Mouse (Mus musculus): Measurements from ENCODE around the gene Kcna5. TPM values are rescaled to one million over a fixed set of nuclear protein-coding genes. Genes with fewer than 3 reads are reported as not detected.
A peak's percentile ranks its signal among the peaks of the same experiment; 100 is the strongest.

Kcna5 gene
- polyA plus RNA-seq, 1 experiment from 2014 or later, result 3.1 TPM

GRCm38 (mm10) chr6:126534531-126535207, 543 bp downstream of the Kcna5 start:
- H3K9ac ChIP-seq, result 0 out of 2 replicates have a peak overlapping the region, but pooled peaks have one; percentile 15
- H3K27ac ChIP-seq, result no peak overlapping the region
- peak overlapping the region; percentile 17 for H3K4me3 ChIP-seq
- no peaks in the 10 kb centered on the region for H3K36me3 ChIP-seq
- H3K4me2 ChIP-seq, result peak overlapping the region; percentile 55
- peak; percentile 13; the same call in 1 of the 2 replicates for ATAC-seq (ENCODE audit: borderline replicate concordance, extremely low read depth, low FRiP score, low TSS enrichment)
- WGBS, result 19% methylated on average over 31 of the region's 31 CpGs
- no peaks in the 10 kb centered on the region for H3K9me3 ChIP-seq
- H3K4me1 ChIP-seq, result peaks cover 19% of the 10 kb centered on the region
- peaks cover 15% of the 10 kb centered on the region for H3K27me3 ChIP-seq

- ATAC-seq (ENCODE audit: borderline replicate concordance, extremely low read depth, low FRiP score, low TSS enrichment), result no peak
- no peaks in the 10 kb centered on the region for H3K9me3 ChIP-seq
- H3K27me3 ChIP-seq, result peaks cover 15% of the 10 kb centered on the region
- no peak overlapping the region for H3K9ac ChIP-seq
- no peak overlapping the region for H3K4me3 ChIP-seq
- H3K27ac ChIP-seq, result no peak overlapping the region
- WGBS, result 78% methylated on average over 4 of the region's 4 CpGs
- H3K4me1 ChIP-seq, result peaks cover 19% of the 10 kb centered on the region
- no peaks in the 10 kb centered on the region for H3K36me3 ChIP-seq
- H3K4me2 ChIP-seq, result no peak overlapping the region
Measured at GRCm38 (mm10) chr6:126531306-126531705, 3.9 kb downstream of the Kcna5 start.

- Histone ChIP-seq H3K27me3 (peaks cover 13% of the 10 kb centered on the region), H3K4me2 (no peak overlapping the region), H3K27ac (no peak overlapping the region), H3K4me3 (no peak overlapping the region), H3K9me3 (no peaks in the 10 kb centered on the region), H3K36me3 (no peaks in the 10 kb centered on the region), H3K4me1 (peaks cover 12% of the 10 kb centered on the region), H3K9ac (no peak overlapping the region)
- 65% methylated on average over 3 of the region's 3 CpGs for whole genome bisulfite sequencing
- no peak for ATAC-seq (ENCODE audit: borderline replicate concordance, extremely low read depth, low FRiP score, low TSS enrichment)
Measured at GRCm38 (mm10) chr6:126530019-126530418, 5.2 kb downstream of the Kcna5 start.

GRCm38 (mm10) chr6:126514720-126515119, 20.5 kb downstream of the Kcna5 start:
- Histone ChIP-seq H3K4me1 (no peaks in the 10 kb centered on the region), H3K9ac (no peak overlapping the region), H3K27ac (no peak overlapping the region), H3K9me3 (no peaks in the 10 kb centered on the region), H3K27me3 (0 out of 2 replicates have a peak, but pooled peaks cover 4% of the 10 kb centered on the region), H3K4me3 (no peak overlapping the region), H3K36me3 (no peaks in the 10 kb centered on the region), H3K4me2 (no peak overlapping the region)
- ATAC-seq (ENCODE audit: borderline replicate concordance, extremely low read depth, low FRiP score, low TSS enrichment), result no peak
- WGBS, result 8% methylated on average over 10 of the region's 10 CpGs

GRCm38 (mm10) chr6:126513714-126514248, 21.4 kb downstream of the Kcna5 start:
- Histone ChIP-seq H3K9ac (no peak overlapping the region), H3K4me2 (no peak overlapping the region), H3K4me3 (no peak overlapping the region), H3K36me3 (no peaks in the 10 kb centered on the region), H3K9me3 (no peaks in the 10 kb centered on the region), H3K4me1 (no peaks in the 10 kb centered on the region), H3K27me3 (0 out of 2 replicates have a peak, but pooled peaks cover 4% of the 10 kb centered on the region), H3K27ac (no peak overlapping the region)
- 77% methylated on average over 3 of the region's 3 CpGs for WGBS
- ATAC-seq (ENCODE audit: borderline replicate concordance, extremely low read depth, low FRiP score, low TSS enrichment), result no peak

- H3K9me3 ChIP-seq, result no peaks in the 10 kb centered on the region
- H3K9ac ChIP-seq, result no peak overlapping the region
- H3K27ac ChIP-seq, result no peak overlapping the region
- no peaks in the 10 kb centered on the region for H3K4me1 ChIP-seq
- H3K4me2 ChIP-seq, result no peak overlapping the region
- H3K36me3 ChIP-seq, result no peaks in the 10 kb centered on the region
- H3K27me3 ChIP-seq, result 0 out of 2 replicates have a peak, but pooled peaks cover 4% of the 10 kb centered on the region
- 76% methylated on average over 3 of the region's 3 CpGs for WGBS
- no peak overlapping the region for H3K4me3 ChIP-seq
- no peak for ATAC-seq (ENCODE audit: borderline replicate concordance, extremely low read depth, low FRiP score, low TSS enrichment)
Measured at GRCm38 (mm10) chr6:126513154-126513553, 22.1 kb downstream of the Kcna5 start.

GRCm38 (mm10) chr6:126508671-126509070, 26.5 kb downstream of the Kcna5 start:
- H3K4me3 ChIP-seq, result no peak overlapping the region
- H3K36me3 ChIP-seq, result no peaks in the 10 kb centered on the region
- 75% methylated on average over 6 of the region's 6 CpGs for WGBS
- no peaks in the 10 kb centered on the region for H3K4me1 ChIP-seq
- no peak for ATAC-seq (ENCODE audit: borderline replicate concordance, extremely low read depth, low FRiP score, low TSS enrichment)
- H3K9ac ChIP-seq, result no peak overlapping the region
- H3K27ac ChIP-seq, result no peak overlapping the region
- no peaks in the 10 kb centered on the region for H3K9me3 ChIP-seq
- no peak overlapping the region for H3K4me2 ChIP-seq
- no peaks in the 10 kb centered on the region for H3K27me3 ChIP-seq

- Histone ChIP-seq H3K9ac (no peak overlapping the region), H3K4me1 (no peaks in the 10 kb centered on the region), H3K9me3 (no peaks in the 10 kb centered on the region), H3K27ac (no peak overlapping the region), H3K27me3 (peaks cover 6% of the 10 kb centered on the region; the same call in 1 of the 2 replicates), H3K4me2 (no peak overlapping the region), H3K4me3 (no peak overlapping the region), H3K36me3 (no peaks in the 10 kb centered on the region)
- WGBS, result 82% methylated on average over 8 of the region's 8 CpGs
- no peak for ATAC-seq (ENCODE audit: borderline replicate concordance, extremely low read depth, low FRiP score, low TSS enrichment)
Measured at GRCm38 (mm10) chr6:126503920-126504319, 31.3 kb downstream of the Kcna5 start.

- Histone ChIP-seq H3K4me3 (no peak overlapping the region), H3K9me3 (no peaks in the 10 kb centered on the region), H3K27ac (no peak overlapping the region), H3K4me2 (no peak overlapping the region), H3K9ac (no peak overlapping the region), H3K27me3 (peaks cover 6% of the 10 kb centered on the region; the same call in 1 of the 2 replicates), H3K36me3 (no peaks in the 10 kb centered on the region), H3K4me1 (no peaks in the 10 kb centered on the region)
- no peak for ATAC-seq (ENCODE audit: borderline replicate concordance, extremely low read depth, low FRiP score, low TSS enrichment)
- WGBS, result 33% methylated on average over 9 of the region's 9 CpGs
Measured at GRCm38 (mm10) chr6:126502691-126503301, 32.4 kb downstream of the Kcna5 start.

- no peak for ATAC-seq (ENCODE audit: borderline replicate concordance, extremely low read depth, low FRiP score, low TSS enrichment)
- peaks cover 6% of the 10 kb centered on the region; the same call in 1 of the 2 replicates for H3K27me3 ChIP-seq
- WGBS, result 80% methylated on average over 6 of the region's 6 CpGs
- no peaks in the 10 kb centered on the region for H3K36me3 ChIP-seq
- no peaks in the 10 kb centered on the region for H3K9me3 ChIP-seq
- no peak overlapping the region for H3K9ac ChIP-seq
- no peak overlapping the region for H3K4me2 ChIP-seq
- no peaks in the 10 kb centered on the region for H3K4me1 ChIP-seq
- no peak overlapping the region for H3K27ac ChIP-seq
- no peak overlapping the region for H3K4me3 ChIP-seq
Measured at GRCm38 (mm10) chr6:126500985-126501384, 34.2 kb downstream of the Kcna5 start.

- no peaks in the 10 kb centered on the region for H3K36me3 ChIP-seq
- H3K27me3 ChIP-seq, result peaks cover 6% of the 10 kb centered on the region; the same call in 1 of the 2 replicates
- no peak overlapping the region for H3K4me2 ChIP-seq
- ATAC-seq (ENCODE audit: borderline replicate concordance, extremely low read depth, low FRiP score, low TSS enrichment), result no peak
- no peak overlapping the region for H3K4me3 ChIP-seq
- H3K27ac ChIP-seq, result no peak overlapping the region
- no peaks in the 10 kb centered on the region for H3K9me3 ChIP-seq
- no peaks in the 10 kb centered on the region for H3K4me1 ChIP-seq
- WGBS, result 18% methylated on average over 8 of the region's 8 CpGs
- H3K9ac ChIP-seq, result no peak overlapping the region
Measured at GRCm38 (mm10) chr6:126500088-126500487, 35.1 kb downstream of the Kcna5 start.

GRCm38 (mm10) chr6:126497878-126498277, 37.3 kb downstream of the Kcna5 start:
- Histone ChIP-seq H3K4me2 (no peak overlapping the region), H3K36me3 (no peaks in the 10 kb centered on the region), H3K27ac (no peak overlapping the region), H3K27me3 (peaks cover 6% of the 10 kb centered on the region; the same call in 1 of the 2 replicates), H3K9ac (no peak overlapping the region), H3K4me1 (no peaks in the 10 kb centered on the region), H3K9me3 (no peaks in the 10 kb centered on the region), H3K4me3 (no peak overlapping the region)
- no peak for ATAC-seq (ENCODE audit: borderline replicate concordance, extremely low read depth, low FRiP score, low TSS enrichment)
- WGBS, result 49% methylated on average over 5 of the region's 5 CpGs

All from lung, embryonic 15.5 days (tissue).